Mouse (Mus musculus) myocyte (in vitro differentiated cells): Measurements from ENCODE around the gene Higd2a. TPM values are rescaled to one million over a fixed set of nuclear protein-coding genes. Genes with fewer than 3 reads are reported as not detected.

Source experiments
- H3K27me3 ChIP-seq: one replicate; pipeline ENCODE4 v1.6.1; 2011; ENCODE audit not compliant: control insufficient read depth, insufficient read depth, insufficient read length
- H3K36me3 ChIP-seq: one replicate; pipeline ENCODE4 v1.6.1; 2011; ENCODE audit not compliant: control insufficient read depth, insufficient read depth
- H3K4me2 ChIP-seq: one replicate; pipeline ENCODE4 v1.6.1; 2011; ENCODE audit warnings: low read depth, control low read depth
- H3K4me3 ChIP-seq: one replicate; pipeline ENCODE4 v1.5.1; 2011; ENCODE audit warnings: mild to moderate bottlenecking, control low read depth, moderate library complexity
- H3K79me2 ChIP-seq: one replicate; pipeline ENCODE4 v1.6.1; 2011; ENCODE audit not compliant: control insufficient read depth, insufficient read depth
- H3ac ChIP-seq: one replicate; pipeline ENCODE4 v1.6.1; 2011; ENCODE audit not compliant: control insufficient read depth, insufficient read length
- CEBPB ChIP-seq: IDR thresholded peaks from 2 replicates; pipeline ENCODE4 v1.6.1; 2011; ENCODE audit warnings: mild to moderate bottlenecking, moderate library complexity; ENCODE audit not compliant: poor library complexity, insufficient read depth, severe bottlenecking
- E2F4 ChIP-seq: IDR thresholded peaks from one replicate; pipeline ENCODE4 v1.6.1; 2011; ENCODE audit warnings: mild to moderate bottlenecking, control low read depth, moderate library complexity; ENCODE audit not compliant: insufficient read depth
- MAX ChIP-seq: IDR thresholded peaks from one replicate; pipeline ENCODE4 v1.6.1; 2011; ENCODE audit warnings: low read depth, mild to moderate bottlenecking, control low read depth
- MYOD1 ChIP-seq, 3 experiments: IDR thresholded peaks; one replicate each; pipeline ENCODE4 v1.6.1; 2011; ENCODE audit warnings: control low read depth in 2 of 3, low read depth in 2 of 3, mild to moderate bottlenecking in 2 of 3, moderate library complexity in 1 of 3; ENCODE audit not compliant: insufficient read length in 2 of 3, control insufficient read depth in 1 of 3
- MYOG ChIP-seq, 3 experiments: IDR thresholded peaks; one replicate each; pipeline ENCODE4 v1.6.1; 2011; ENCODE audit warnings: control low read depth in 2 of 3, low read depth in 2 of 3, mild to moderate bottlenecking in 2 of 3; ENCODE audit not compliant: insufficient read length in 2 of 3, control insufficient read depth in 1 of 3, insufficient read depth in 1 of 3
- POLR2A ChIP-seq: IDR thresholded peaks from one replicate; pipeline ENCODE4 v1.6.1; 2011; ENCODE audit warnings: low read depth, mild to moderate bottlenecking, control low read depth, moderate library complexity; ENCODE audit not compliant: insufficient read length
- POLR2AphosphoS2 ChIP-seq: IDR thresholded peaks from one replicate; pipeline ENCODE4 v1.6.1; 2011; ENCODE audit warnings: low read depth, control low read depth; ENCODE audit not compliant: insufficient read length
- REST ChIP-seq: IDR thresholded peaks from one replicate; pipeline ENCODE4 v1.6.1; 2011; ENCODE audit warnings: mild to moderate bottlenecking, control low read depth, moderate library complexity; ENCODE audit not compliant: insufficient read depth, insufficient read length
- SRF ChIP-seq: IDR thresholded peaks from one replicate; pipeline ENCODE4 v1.6.1; 2011; ENCODE audit warnings: low read depth; ENCODE audit not compliant: control insufficient read depth, insufficient read length
- TCF12 ChIP-seq: IDR thresholded peaks from one replicate; pipeline ENCODE4 v1.6.1; 2011; ENCODE audit warnings: mild to moderate bottlenecking, control low read depth; ENCODE audit not compliant: poor library complexity, insufficient read depth, severe bottlenecking
- TCF3 ChIP-seq: IDR thresholded peaks from one replicate; pipeline ENCODE4 v1.6.1; 2011; ENCODE audit warnings: low read depth, control low read depth; ENCODE audit not compliant: insufficient read length
- USF1 ChIP-seq: IDR thresholded peaks from one replicate; pipeline ENCODE4 v1.6.1; 2011; ENCODE audit warnings: low read depth, mild to moderate bottlenecking, control low read depth, moderate library complexity
- polyA plus RNA-seq: library from polyadenylated mRNA; unstranded; fragments of >200 nt; fragmentation: generic; extraction: Trizol; gene quantifications from one replicate; pipeline ENCODE4 v1.2.1, GENCODE M21; 2012; ENCODE audit warnings: missing spikeins

Gene Higd2a
- polyA plus RNA-seq, 1 experiment, result 234 TPM

- TF ChIP-seq USF1 (no peak), POLR2AphosphoS2 (peak; percentile 86), MYOG (IDR thresholded peaks at IDR 0.05; ENCODE audit: control insufficient read depth in 1 of 3, insufficient read depth in 1 of 3, insufficient read length in 2 of 3, low read depth in 2 of 3) (peak in 1 of 3 experiments; percentile 4), POLR2A (peak; percentile 84), E2F4 (no peak)
- H3K36me3 ChIP-seq, result no peaks in the 10 kb centered on the region
- H3K79me2 ChIP-seq, result peaks cover 46% of the 10 kb centered on the region
- H3K4me3 ChIP-seq, result peak within 1 kb of the TSS; percentile 98
- peak within 1 kb of the TSS; percentile 81 for H3K4me2 ChIP-seq
- peak within 1 kb of the TSS; percentile 39 for H3ac ChIP-seq
- H3K27me3 ChIP-seq, result no peaks in the 10 kb centered on the region
These were observed 31.3 kb downstream of the Higd2a start, which contains the start of gene Faf2 for GRCm38 (mm10) chr13:54621155-54621932. Gene Faf2, plus strand, starts transcription at chr13:54621784.

DNA sequence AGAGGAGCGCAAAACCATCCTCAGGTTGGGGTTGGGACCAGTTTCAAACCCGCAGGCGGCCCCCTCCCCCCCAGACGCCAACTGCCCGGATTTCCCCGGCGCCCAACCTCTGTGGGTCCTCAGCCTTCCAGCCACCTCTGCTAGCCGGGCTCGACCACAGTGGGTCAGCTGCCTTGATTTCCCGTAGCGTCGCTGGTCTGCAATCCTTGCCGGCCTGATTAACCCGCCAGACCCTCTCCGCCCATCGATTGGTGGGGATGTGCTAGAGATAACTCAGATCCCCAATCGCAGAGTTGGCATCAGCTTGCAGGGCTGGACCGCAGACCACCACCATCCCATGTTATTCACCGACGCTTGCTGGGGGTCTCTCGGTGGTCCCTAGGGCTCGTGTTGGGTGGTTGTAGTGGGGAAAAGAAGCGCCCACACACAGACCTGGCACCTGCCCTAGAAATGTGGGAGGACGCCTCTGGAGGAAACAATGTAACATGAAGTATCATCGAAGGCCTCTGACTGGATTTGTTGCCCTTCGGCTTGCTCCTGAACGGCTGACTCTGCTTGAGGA lies 32.0 kb downstream of the Higd2a start:
- Histone ChIP-seq H3ac (peak overlapping the region; percentile 39), H3K36me3 (no peaks in the 10 kb centered on the region), H3K4me2 (peak overlapping the region; percentile 79), H3K27me3 (no peaks in the 10 kb centered on the region), H3K4me3 (peak overlapping the region; percentile 98), H3K79me2 (peaks cover 53% of the 10 kb centered on the region)
- no peak for TF ChIP-seq CEBPB
- no peak for TF ChIP-seq USF1
- no peak for TF ChIP-seq E2F4
- TF ChIP-seq POLR2AphosphoS2, result no peak
- no peak for TF ChIP-seq TCF12
- TF ChIP-seq TCF3, result no peak
- no peak for TF ChIP-seq REST
- TF ChIP-seq MYOD1 (IDR thresholded peaks at IDR 0.05; ENCODE audit: control insufficient read depth in 1 of 3, insufficient read length in 2 of 3, low read depth in 2 of 3), result no peak
- no peak for TF ChIP-seq SRF
- TF ChIP-seq POLR2A, result no peak
- TF ChIP-seq MAX, result no peak
- no peak for TF ChIP-seq MYOG (IDR thresholded peaks at IDR 0.05; ENCODE audit: control insufficient read depth in 1 of 3, insufficient read depth in 1 of 3, insufficient read length in 2 of 3, low read depth in 2 of 3)

DNA sequence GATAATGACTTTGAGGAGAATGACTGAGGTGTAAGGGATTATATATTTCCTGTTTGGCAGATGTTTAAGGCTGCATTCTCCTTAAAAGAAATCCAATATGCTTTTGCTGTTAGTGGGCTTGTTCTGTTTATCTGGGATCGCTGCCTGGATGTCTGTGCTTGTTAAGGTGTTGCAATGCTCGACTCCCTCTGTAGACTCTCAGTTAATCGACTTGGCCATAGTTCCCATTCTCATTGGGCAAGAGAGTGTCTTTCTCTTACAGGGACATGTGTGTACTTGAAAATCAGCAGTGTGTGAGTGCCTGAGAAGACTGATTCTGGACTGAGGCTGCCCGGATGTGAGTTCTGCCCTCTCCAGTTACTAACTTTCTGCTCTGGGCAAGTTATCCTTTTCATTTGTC lies 39.1 kb downstream of the Higd2a start:
- H3K36me3 ChIP-seq, result peaks cover 14% of the 10 kb centered on the region
- no peak overlapping the region for H3K4me2 ChIP-seq
- TF ChIP-seq USF1 (no peak), SRF (no peak), MYOD1 (IDR thresholded peaks at IDR 0.05; ENCODE audit: control insufficient read depth in 1 of 3, insufficient read length in 2 of 3, low read depth in 2 of 3) (no peak), TCF3 (no peak), POLR2AphosphoS2 (no peak), MYOG (IDR thresholded peaks at IDR 0.05; ENCODE audit: control insufficient read depth in 1 of 3, insufficient read depth in 1 of 3, insufficient read length in 2 of 3, low read depth in 2 of 3) (no peak), TCF12 (no peak), REST (no peak), POLR2A (no peak), MAX (no peak), E2F4 (no peak), CEBPB (no peak)

GRCm38 (mm10) chr13:54632731-54633277 lies 42.8 kb downstream of the Higd2a start:
- H3K79me2 ChIP-seq, result peaks cover 85% of the 10 kb centered on the region
- H3K27me3 ChIP-seq, result no peaks in the 10 kb centered on the region
- H3K36me3 ChIP-seq, result peaks cover 20% of the 10 kb centered on the region
- no peak overlapping the region for H3K4me2 ChIP-seq
- no peak overlapping the region for H3K4me3 ChIP-seq
- TF ChIP-seq SRF, result no peak
- TF ChIP-seq CEBPB, result no peak
- TF ChIP-seq USF1, result no peak
- TF ChIP-seq MYOD1 (IDR thresholded peaks at IDR 0.05; ENCODE audit: control insufficient read depth in 1 of 3, insufficient read length in 2 of 3, low read depth in 2 of 3), result no peak
- no peak for TF ChIP-seq TCF3
- no peak for TF ChIP-seq MYOG (IDR thresholded peaks at IDR 0.05; ENCODE audit: control insufficient read depth in 1 of 3, insufficient read depth in 1 of 3, insufficient read length in 2 of 3, low read depth in 2 of 3)
- TF ChIP-seq REST, result no peak
- no peak for TF ChIP-seq MAX
- no peak for TF ChIP-seq TCF12
- no peak for TF ChIP-seq E2F4
- no peak for TF ChIP-seq POLR2A
- TF ChIP-seq POLR2AphosphoS2, result no peak
- H3ac ChIP-seq, result no peak overlapping the region

More for the DNA sequence above, 39.1 kb downstream of the Higd2a start:
- H3K79me2 ChIP-seq, result peaks cover 96% of the 10 kb centered on the region
- no peak overlapping the region for H3ac ChIP-seq
- no peaks in the 10 kb centered on the region for H3K27me3 ChIP-seq
- no peak overlapping the region for H3K4me3 ChIP-seq
